Mouse (Mus musculus) kidney, postnatal 0 days (tissue): ENCODE results near the gene Ankrd28. TPM values are rescaled to one million over a fixed set of nuclear protein-coding genes. Genes with fewer than 3 reads are reported as not detected.
A peak's percentile ranks its signal among the peaks of the same experiment; 100 is the strongest.

Experiments
- ATAC-seq: fragments of 200-750 bp; cut with Nextera tagmentation; replicated peaks from 2 replicates; pipeline ENCODE4 v1.8.0; 2017; ENCODE audit warnings: low read depth, moderate number of reproducible peaks, moderate TSS enrichment, moderate library complexity; ENCODE audit not compliant: low FRiP score
- DNase-seq: peaks from one replicate; pipeline ENCODE4 v3.0.0-alpha.2; 2016; ENCODE audit warnings: low spot score
- H3K27ac ChIP-seq: fragments of 300-500 bp; sonication (generic); 2 replicates; pipeline ENCODE4 v1.5.1; 2014; ENCODE audit warnings: mild to moderate bottlenecking
- H3K27me3 ChIP-seq: fragments of 300-500 bp; sonication (generic); 2 replicates; pipeline ENCODE4 v1.6.1; 2014; ENCODE audit warnings: low read length, mixed read lengths; ENCODE audit not compliant: insufficient read depth
- H3K36me3 ChIP-seq: fragments of 300-500 bp; sonication (generic); 2 replicates; pipeline ENCODE4 v1.6.1; 2014; ENCODE audit warnings: low read length, mixed read lengths; ENCODE audit not compliant: insufficient read depth
- H3K4me1 ChIP-seq: fragments of 300-500 bp; sonication (generic); replicated peaks from 2 replicates; pipeline ENCODE4 v1.6.1; 2014; ENCODE audit warnings: antibody characterized with exemption, low read length, mixed read lengths; ENCODE audit not compliant: insufficient read depth
- H3K4me2 ChIP-seq: fragments of 300-500 bp; sonication (generic); 2 replicates; pipeline ENCODE4 v1.6.1; 2014; ENCODE audit warnings: mild to moderate bottlenecking, low read length, moderate library complexity, mixed read lengths
- H3K4me3 ChIP-seq: fragments of 300-500 bp; sonication (generic); replicated peaks from 2 replicates; pipeline ENCODE4 v1.5.1; 2014; ENCODE audit warnings: low read depth, low read length
- H3K9ac ChIP-seq: fragments of 300-500 bp; sonication (generic); 2 replicates; pipeline ENCODE4 v1.6.1; 2014; ENCODE audit warnings: low read depth, low read length
- H3K9me3 ChIP-seq: fragments of 300-500 bp; sonication (generic); replicated peaks from 2 replicates; pipeline ENCODE4 v1.6.1; 2016; ENCODE audit warnings: low read length, inconsistent platforms, mixed read lengths
- CTCF ChIP-seq: IDR thresholded peaks from 2 replicates; pipeline ENCODE4 v1.5.1; 2016; ENCODE audit warnings: antibody characterized with exemption, low read depth, mild to moderate bottlenecking, moderate library complexity
- WGBS: fragments of 180-500 bp; shearing (Covaris S2); extraction: QIAGEN DNeasy Blood & Tissue Kit; methylation state at CpG from one replicate; pipeline ENCODE4 v1.1.7; 2014; 5-methylcytosine and 5-hydroxymethylcytosine counted together
- polyA plus RNA-seq: library from polyadenylated mRNA; unstranded; fragments of >200 nt; fragmentation: Nextera tagmentation; extraction: Ambion mirVana; gene quantifications from 2 replicates; pipeline ENCODE4 v1.2.1, GENCODE M21; 2015

The Ankrd28 gene
- polyA plus RNA-seq, 1 experiment from 2014 or later, result 6.8 TPM

DNA sequence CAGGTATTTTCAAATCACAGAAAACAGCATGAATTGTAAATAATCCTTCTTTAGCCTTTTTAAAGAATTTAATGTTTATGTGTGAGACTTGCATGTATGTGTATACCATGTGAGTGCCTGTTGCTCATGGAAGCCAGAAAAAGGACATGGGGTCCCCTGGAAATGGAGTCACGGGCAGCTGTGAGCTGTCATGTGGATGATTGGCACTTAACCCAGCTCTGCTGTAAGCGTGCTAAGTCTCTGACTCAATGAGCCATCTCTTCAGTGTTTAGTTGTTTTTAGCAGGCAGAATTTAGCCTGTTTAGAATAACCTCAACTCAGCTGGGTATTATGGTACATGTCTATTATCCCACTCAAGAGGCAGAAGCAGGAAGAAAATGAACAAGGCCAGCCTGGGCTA, 43.5 kb downstream of the Ankrd28 start:
- WGBS, result 41% methylated on average over 2 of the region's 2 CpGs
- Histone ChIP-seq H3K4me2 (no peak overlapping the region), H3K9me3 (no peaks in the 10 kb centered on the region), H3K4me3 (no peak overlapping the region), H3K4me1 (0 out of 2 replicates have a peak, but pooled peaks cover under 1% of the 10 kb centered on the region), H3K9ac (no peak overlapping the region), H3K27ac (no peak overlapping the region), H3K27me3 (no peaks in the 10 kb centered on the region), H3K36me3 (no peaks in the 10 kb centered on the region)
- DNase-seq (no peak), ATAC-seq (no peak)
- TF ChIP-seq CTCF, result no peak

DNA sequence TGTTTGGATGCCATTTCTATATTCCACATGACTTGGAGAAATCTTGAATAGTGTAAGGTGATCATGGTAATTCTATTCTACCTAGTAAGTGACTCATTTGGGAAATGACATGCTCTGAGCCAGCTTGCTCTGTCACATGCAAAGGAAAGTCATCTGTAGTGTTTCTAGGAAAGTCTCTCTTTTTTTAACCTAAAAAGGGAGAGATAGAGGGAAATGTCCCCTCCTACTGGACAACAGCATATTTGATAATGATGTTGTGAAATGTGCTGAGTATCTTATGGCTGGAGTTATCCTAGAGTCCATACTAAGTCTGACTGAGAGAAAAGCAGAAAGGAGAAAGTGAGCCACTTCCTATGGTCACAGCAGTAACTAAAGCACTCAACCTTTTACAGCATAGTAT, 44.8 kb downstream of the Ankrd28 start:
- no peak overlapping the region for H3K9ac ChIP-seq
- H3K4me1 ChIP-seq, result 0 out of 2 replicates have a peak, but pooled peaks cover 9% of the 10 kb centered on the region
- no peak overlapping the region for H3K4me3 ChIP-seq
- no peak for ATAC-seq
- no peaks in the 10 kb centered on the region for H3K9me3 ChIP-seq
- no peaks in the 10 kb centered on the region for H3K27me3 ChIP-seq
- DNase-seq, result peak; percentile 69
- no peaks in the 10 kb centered on the region for H3K36me3 ChIP-seq
- H3K4me2 ChIP-seq, result no peak overlapping the region
- H3K27ac ChIP-seq, result no peak overlapping the region
- peak; percentile 52; the same call in 1 of the 2 replicates for TF ChIP-seq CTCF

DNA sequence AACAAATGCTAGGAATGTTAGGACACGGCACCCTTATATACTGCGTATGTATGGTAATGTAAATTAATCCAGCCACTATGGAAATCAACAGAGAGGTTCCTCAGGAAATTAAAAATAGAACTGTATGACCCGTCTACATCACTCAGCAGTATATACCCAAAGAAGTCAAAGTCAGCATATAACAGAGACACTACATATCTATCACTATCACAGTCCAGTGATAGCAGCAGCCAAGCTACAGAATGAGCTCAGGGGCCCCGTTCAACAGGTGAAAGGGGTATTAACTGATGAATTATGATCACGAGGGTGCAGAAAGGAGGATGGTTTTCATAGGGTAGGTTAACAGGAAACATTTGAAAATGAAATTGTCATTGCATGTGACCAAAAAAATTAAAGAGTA, 45.5 kb downstream of the Ankrd28 start:
- DNase-seq, result no peak
- H3K4me1 ChIP-seq, result 0 out of 2 replicates have a peak, but pooled peaks cover 9% of the 10 kb centered on the region
- no peaks in the 10 kb centered on the region for H3K9me3 ChIP-seq
- no peak overlapping the region for H3K9ac ChIP-seq
- no peak for TF ChIP-seq CTCF
- ATAC-seq, result no peak
- H3K27me3 ChIP-seq, result no peaks in the 10 kb centered on the region
- H3K27ac ChIP-seq, result no peak overlapping the region
- H3K36me3 ChIP-seq, result no peaks in the 10 kb centered on the region
- no peak overlapping the region for H3K4me2 ChIP-seq
- WGBS, result 85% methylated on average over 5 of the region's 5 CpGs
- no peak overlapping the region for H3K4me3 ChIP-seq

DNA sequence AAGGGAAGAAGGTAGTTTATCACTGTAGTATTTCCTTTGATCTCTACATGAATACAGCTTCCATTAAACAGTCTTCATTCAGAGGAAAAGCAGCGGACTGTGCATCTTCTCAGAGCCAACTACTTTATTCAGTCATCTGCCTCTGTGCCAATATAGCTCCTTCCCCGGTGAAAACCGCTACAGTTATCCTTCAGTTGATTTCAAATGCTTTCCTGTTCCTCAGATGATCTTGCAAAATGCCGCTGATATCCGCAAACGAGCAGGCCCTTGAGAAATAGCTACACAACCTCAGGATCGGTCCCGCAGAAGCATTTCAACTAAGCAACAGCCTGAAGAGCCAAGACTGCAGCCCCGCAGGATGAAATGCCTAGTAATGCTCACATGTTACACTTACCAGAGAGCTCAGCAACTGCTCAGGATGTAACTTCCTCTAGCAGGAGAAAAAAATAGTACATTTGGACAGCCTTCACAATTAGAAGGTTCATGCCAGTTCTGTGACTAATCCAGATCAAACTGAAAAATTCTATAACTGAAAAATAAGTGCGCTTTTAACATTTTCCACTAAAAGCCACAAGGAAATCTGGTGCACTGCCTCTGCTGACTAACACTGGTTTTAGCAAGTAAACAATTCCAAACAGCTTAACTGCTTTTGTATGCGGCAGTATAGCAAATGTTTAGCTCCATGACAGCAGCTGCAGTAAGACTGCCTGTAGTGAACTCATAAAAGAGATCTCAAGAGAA, 49.0 kb downstream of the Ankrd28 start:
- WGBS, result 23% methylated on average over 11 of the region's 11 CpGs
- H3K36me3 ChIP-seq, result no peaks in the 10 kb centered on the region
- H3K4me3 ChIP-seq, result peak overlapping the region; percentile 13
- 0 out of 2 replicates have a peak, but pooled peaks cover 9% of the 10 kb centered on the region for H3K4me1 ChIP-seq
- peak; percentile 69 for DNase-seq
- TF ChIP-seq CTCF, result 0 out of 2 replicates have a peak, but pooled peaks have one; percentile 5
- no peaks in the 10 kb centered on the region for H3K27me3 ChIP-seq
- no peaks in the 10 kb centered on the region for H3K9me3 ChIP-seq
- H3K4me2 ChIP-seq, result peak overlapping the region; percentile 53
- no peak for ATAC-seq
- peak overlapping the region; percentile 60; the same call in 1 of the 2 replicates for H3K27ac ChIP-seq
- H3K9ac ChIP-seq, result peak overlapping the region; percentile 32; the same call in 1 of the 2 replicates

DNA sequence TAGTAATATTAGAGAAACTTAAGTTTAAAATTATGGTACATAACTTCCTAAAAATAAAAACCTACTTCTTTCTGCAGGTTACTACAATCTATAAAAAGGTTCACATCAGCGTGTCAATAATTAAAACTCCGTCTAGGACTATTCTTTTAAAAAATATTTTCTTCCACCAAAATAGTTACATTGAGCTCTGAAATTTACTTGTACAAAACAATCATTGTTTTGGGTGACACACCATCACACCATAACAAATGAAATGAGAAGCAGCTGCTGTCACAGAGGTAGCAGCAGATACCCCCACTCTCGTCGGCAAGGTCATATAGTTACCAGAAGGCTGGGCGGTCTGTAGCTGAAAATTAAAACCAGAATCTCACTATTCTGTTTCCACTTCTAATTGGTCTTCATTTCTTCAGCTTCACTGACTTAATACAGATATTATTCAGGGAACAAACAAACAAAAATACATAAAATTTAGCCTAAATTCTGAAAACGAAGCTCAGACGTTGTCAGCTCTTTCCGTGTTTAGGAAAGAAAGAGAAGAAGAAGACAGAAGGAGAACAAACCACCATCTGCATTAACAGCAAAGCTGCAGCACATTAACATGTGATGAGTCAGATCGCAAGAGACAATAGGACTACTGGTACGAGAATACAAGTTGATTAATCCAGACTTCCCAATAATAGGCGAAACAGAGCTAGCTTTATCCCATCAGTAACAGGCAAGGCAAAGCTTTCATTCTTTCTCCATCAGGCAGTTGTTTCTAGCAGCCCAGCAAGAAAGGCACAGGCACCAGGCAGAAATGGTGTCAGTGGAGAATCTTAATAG, 49.8 kb downstream of the Ankrd28 start:
- no peak for TF ChIP-seq CTCF
- no peak for DNase-seq
- WGBS, result 68% methylated on average over 11 of the region's 11 CpGs
- H3K27ac ChIP-seq, result peak overlapping the region; percentile 60
- no peak for ATAC-seq
- H3K9me3 ChIP-seq, result no peaks in the 10 kb centered on the region
- 0 out of 2 replicates have a peak, but pooled peaks cover 9% of the 10 kb centered on the region for H3K4me1 ChIP-seq
- H3K9ac ChIP-seq, result peak overlapping the region; percentile 18; the same call in 1 of the 2 replicates
- H3K27me3 ChIP-seq, result no peaks in the 10 kb centered on the region
- H3K4me3 ChIP-seq, result no peak overlapping the region
- no peaks in the 10 kb centered on the region for H3K36me3 ChIP-seq
- H3K4me2 ChIP-seq, result peak overlapping the region; percentile 53

DNA sequence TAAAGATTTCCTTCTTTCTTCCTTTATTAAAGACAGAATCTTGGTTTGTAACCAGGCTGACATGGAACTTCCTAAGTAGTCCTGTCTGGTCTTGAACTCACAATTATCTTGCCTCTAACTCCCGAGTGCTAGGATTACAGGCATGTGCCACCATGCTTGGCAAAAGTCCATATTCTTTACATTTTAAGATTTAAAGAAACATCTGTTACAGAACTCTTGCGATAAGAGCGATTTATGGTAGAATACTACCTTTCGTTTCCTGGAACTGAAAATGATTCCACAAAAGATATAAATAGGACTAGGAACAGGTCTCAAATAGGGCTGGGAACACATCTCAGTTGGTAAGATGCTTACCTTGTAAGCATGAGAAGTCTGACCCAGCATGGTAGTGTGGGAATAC, 56.9 kb downstream of the Ankrd28 start:
- Histone ChIP-seq H3K36me3 (no peaks in the 10 kb centered on the region), H3K27ac (no peak overlapping the region), H3K9me3 (no peaks in the 10 kb centered on the region), H3K27me3 (no peaks in the 10 kb centered on the region), H3K4me2 (no peak overlapping the region), H3K4me1 (no peaks in the 10 kb centered on the region), H3K9ac (no peak overlapping the region), H3K4me3 (no peak overlapping the region)
- DNase-seq, result no peak
- no peak for ATAC-seq
- no peak for TF ChIP-seq CTCF
- 72% methylated on average over 4 of the region's 4 CpGs for WGBS
